Mouse (Mus musculus) adipocyte (in vitro differentiated cells): Measurements from ENCODE around the gene Sln.
A peak's percentile ranks its signal among the peaks of the same experiment; 100 is the strongest.

Experiments used
- DNase-seq: peaks from one replicate; pipeline ENCODE4 v3.0.0-alpha.2; 2016; ENCODE audit warnings: low spot score

The Sln gene

DNA sequence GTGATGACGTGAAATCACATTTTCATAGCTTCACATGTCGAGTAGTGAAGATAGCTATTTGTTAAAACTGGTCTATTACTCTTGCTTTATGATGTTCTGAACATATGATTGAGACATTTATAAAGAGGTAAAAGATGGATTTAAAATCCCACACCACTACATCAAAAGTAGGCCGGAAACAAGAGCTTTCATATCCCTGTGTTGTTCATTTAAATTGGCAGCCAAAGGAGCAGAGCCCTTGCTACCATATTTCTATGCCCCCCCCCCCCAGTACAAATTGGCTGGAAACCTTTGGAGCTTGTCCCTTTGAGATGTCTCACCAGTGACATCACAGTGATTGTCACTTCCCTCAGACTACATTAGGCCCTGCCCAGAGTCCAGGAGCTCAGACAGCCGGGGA is at the start of gene Sln:
Gene Sln (plus strand): TSS at position 301 of the 400 bp plus-strand sequence.
- DNase-seq: no peak

DNA sequence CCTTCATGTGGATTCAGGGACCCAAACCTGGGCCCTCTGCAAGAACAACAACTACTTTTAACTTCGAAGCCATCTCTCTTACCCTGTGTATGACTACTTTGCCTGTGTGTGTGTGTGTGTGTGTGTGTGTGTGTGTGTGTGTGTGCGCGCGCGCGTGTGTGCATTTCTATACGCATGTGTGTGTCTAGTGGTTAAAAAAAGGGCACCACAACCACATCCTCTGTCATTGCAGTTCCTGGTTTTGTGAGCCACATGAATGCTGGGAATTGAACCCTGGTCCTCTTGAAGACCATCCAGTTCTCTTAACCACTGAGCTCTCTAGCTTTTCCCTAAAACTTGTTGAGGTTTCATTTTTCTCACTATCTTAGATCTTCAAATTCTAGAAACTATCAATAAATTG is 47.0 kb upstream of the Sln start:
- DNase-seq: no peak

DNA sequence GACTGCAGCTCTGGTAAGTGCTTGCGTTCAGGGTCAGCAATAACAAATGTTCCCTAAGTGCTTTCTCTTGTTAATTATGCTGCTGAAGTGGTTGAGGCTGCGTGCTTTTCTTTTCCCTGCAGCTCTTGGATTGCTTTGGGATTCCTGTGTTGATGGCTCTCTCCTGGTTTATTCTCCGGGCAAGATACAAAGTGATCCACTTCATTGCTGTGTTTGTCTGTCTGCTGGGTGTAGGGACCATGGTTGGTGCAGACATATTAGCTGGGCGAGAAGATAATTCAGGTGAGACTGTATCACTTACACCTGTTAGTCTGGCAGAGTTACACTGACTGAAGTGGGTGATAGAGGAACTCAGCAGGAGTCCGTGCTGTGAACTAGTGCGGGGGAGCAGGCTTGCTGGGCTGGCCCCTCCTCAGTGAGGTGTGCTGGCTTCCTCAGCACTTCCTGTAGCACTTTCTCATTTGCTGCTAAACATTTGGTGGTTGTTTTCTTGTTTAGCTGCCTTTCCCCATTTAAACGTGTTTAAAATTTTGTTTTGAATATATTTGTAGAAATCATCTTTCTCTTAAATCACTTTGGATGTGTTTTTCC is 43.4 kb upstream of the Sln start:
- no peak for DNase-seq

DNA sequence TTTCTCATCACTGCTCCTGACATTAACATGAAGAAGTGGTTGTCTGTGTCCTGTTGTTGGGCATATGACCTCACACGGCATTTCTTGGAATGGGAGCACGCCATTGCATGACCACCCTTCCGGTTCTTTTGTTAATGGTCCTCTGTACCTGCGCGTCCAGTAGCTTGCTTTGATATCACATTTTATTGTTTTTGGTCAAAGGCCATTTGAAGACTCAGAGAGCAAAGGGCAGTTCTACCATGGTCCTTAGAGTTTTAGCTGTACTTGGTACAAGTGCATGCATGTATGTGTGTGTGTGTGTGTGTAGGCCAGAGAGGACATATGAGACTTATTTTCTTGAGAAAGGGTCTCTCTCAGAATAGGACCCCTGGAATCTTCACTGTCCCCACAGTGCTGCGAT is 36.5 kb upstream of the Sln start:
- DNase-seq: no peak

DNA sequence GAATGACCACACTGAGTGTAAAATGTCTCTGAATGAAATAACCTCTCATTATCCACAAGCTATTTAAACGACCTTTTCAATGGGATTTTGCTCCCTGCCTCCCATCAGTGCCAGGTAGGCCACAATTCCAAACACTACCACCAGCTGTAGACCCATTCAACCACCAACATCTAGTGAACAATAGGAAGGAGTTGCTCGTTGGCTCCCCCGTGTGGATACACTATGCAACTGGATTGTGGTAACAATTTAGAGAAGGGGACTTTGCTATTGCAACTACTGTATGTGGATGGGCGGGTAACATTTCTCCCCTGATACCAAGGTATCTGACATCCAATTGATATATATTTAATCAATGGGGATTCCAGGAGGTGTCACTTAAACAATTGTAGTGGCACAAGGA is 31.2 kb upstream of the Sln start:
- peak; percentile 39 for DNase-seq

DNA sequence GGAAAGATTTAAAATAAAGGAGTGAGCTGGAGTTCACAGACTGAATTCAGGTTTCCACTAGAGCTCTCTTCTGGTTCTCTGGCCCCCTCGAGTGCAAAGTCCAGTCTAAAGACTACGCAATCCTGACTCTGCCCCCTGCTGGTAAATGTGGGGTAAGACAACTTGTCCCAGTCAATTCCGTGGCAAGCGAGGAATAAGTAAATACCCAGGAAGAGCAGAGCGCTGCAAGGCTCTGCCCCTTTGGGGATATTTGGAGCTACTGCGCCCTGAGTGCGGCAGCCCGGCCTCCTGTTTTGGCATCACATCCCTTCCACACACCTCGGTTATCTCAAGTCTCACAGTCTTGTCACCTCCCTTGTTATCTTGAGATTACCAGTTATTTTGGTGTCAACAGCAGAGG is 24.6 kb upstream of the Sln start:
- DNase-seq: peak; percentile 3

DNA sequence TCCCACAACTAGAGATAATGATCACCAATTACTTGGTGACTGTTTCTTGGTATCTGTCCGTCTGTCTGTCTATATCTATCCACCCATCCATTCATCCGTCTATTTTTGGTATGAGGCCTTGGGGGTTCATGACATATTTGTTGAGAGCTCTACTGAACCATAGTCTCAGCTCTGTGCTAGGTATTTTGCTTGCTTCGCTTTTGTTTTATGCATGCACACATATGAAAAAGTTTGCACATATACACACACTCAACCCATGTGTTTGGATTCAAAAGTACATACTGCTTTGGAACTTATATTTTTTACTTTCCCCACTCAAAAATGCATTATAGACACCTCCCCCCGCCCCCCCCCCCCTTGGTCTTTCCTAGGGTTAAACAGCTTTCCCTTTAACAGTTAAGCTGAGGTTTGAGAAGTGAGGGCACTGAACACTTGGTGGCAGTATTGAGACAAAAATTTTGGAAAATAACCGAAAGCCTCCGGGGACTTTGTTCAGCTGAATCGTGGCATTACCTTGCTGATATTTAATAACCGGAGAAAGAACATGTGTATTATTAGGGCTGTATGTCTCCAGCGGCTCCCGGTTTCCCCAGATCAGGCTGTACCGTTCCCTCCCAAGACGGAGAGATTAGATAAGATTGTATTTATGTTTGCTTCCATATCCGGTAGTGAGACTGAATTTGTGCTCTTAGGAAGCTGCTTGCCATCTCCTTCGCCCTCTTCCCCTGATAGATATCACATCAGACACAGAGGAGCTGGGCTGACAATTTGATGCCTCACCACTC is 20.7 kb upstream of the Sln start:
- peak; percentile 45 for DNase-seq

DNA sequence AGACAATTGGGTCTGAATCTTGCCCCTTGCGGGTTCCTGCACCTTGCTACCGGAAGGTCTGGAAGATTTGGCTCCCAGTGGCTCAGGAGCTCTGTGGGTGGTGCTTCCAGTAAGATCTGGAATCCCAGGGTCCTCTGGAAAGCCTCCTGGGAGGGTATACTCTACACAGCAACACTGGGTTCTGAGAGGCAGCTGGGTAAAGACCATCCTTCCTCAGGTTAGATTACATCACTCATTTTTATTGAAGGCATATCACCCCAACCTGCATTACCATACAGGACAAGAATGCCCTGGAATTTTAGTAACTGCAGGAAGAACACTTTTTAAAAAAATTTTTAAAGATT is 20.1 kb upstream of the Sln start:
- no peak for DNase-seq

DNA sequence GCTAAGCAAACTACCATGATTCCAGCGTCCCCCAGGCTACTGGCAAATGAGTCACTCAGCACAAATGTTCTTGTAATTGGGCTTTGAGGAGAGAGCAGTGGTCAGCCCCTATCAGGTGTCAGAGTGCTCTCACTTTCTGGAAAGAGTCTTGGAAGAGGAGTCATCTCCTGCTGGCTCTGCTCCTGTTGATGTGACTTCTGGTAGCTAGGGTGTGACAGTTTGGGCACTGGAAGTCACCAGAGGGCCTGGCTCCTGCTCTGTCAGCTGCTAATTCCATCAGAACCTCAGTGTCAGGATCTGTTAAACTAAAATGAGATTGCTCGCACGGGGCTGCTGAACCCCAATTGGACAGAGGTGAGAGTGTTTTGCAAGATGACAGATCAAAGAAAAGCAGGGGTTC is 14.9 kb upstream of the Sln start:
- DNase-seq: no peak

DNA sequence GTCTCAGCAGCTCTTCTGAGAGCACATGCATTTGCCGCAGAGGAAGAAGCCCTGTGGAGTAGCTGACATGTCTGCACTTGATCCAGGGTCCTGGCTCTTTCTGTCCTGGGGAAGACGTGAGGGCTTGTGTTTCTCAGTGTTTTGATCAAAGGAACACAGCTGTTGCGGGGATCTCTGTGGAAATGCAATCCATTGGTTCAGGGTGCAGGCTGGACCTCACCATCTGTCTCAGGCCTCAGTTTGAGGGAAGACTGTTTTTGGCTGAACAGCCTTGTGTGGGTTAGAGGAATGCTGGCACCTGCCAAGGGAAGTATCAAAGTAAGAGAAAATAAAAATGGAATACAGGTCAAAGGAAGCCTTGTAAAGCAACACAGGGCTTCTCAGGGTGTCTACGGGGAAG is 14.0 kb upstream of the Sln start:
- no peak for DNase-seq

DNA sequence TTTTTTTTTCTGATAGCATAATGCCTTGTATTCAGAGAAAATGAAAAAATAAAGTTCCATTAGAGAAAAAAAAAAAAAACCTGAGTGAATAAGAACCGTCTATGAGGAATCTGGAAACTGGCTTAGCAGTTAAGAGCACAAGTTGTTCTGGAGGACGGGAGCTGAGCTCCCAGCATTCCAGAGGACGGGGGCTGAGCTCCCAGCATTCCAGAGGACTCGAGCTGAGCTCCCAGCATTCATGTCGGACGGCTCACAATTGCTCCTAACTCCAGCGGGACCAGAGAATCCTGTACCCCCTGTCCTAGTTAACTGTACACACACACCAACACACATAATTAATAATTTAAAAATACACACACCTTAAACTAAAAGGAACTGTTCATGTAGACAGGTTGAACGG is 11.1 kb upstream of the Sln start:
- DNase-seq: no peak

DNA sequence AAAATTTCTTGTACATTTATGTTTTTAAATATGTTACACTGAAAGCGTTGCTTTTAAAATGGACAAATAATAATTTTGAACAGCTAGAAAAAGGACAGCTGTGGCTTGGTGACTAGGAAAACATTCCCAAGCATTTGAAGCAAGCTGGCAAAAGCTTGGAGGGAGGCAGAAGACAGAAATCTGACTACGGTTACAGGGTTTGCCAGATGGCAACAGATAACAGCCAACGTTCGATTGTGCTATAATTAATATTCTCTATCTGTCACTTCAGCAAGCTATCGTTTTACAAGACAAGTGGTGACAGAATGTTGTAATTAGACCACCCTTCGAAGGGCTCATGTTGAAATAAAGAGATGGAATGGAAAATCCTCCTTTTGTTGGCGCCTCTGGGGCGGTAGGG is 1.4 kb upstream of the Sln start:
- DNase-seq: no peak

DNA sequence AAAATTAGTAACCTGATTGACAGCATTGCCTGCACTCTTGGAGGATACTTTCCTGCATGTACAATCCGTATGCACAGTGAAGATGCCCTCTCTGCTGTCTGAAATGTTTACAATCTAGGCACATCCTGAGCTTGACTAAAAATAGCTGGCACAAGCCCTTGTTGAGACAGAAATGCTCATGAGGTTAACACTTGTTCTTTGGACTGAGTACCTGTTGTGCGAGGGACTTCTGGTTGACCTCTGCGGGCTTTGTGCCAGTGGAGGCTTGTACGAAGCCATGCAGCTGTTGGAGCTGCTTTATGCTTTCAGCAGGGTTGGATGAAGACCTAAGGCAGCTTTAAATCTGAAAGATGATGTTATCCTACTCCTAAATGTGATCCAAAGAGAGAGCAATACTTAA is 2.2 kb downstream of the Sln start:
- DNase-seq: no peak

DNA sequence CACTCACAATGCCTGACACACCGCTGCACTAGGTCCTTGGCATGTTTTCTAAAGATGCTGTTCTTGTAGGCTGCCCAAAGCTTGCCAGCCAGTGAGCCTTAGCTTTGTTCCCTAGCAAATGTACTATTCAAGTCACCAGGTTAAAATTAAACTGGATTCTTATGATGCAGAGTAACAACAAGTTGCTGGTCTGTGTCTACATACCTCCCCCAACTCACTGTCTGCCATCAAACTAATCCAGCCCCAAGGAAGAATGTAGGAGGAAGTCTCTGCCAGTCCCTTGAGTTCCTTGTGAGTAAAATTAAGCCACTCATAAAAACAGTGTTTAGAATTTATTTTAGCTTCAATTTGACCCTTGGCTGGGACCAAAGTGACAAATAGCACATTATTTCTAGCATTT is 3.7 kb downstream of the Sln start:
- no peak for DNase-seq

DNA sequence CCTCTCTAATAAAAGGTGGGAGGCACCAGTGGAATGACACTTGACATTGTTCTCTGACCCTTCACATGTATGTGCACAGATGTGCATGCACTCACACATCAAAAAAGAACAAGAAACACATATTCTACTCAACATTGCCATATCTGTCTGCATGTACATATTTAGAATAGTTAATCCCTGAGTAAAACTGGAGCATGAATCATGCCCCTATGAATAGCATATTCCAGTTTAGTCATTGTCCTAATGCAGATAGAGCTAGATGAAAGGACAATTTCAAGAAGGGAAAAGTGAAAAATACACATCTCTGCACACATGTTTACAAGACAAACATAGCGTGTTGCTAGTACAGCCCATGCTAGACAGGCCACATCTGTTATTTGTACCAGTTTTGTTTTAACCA is 4.6 kb downstream of the Sln start:
- DNase-seq: no peak

DNA sequence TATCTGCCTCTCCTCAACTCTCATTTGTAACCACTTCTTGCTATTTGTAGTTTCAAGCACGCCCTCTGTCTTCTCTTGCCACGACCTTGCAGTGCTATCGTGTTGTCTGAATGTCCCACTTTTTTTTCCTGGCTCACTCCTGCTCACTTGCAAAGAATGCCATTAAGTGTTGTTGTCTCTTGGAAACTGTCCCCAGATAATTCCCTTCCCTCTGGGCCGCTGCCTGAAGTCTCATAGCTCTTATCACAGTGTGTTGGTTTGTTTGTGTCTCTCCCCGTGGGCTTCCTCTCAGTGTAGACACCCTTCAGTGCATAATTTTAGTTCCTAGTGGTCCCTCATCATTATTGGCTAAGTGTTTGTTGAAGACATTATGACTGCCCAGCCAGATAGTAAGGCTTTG is 7.9 kb downstream of the Sln start:
- DNase-seq: no peak

DNA sequence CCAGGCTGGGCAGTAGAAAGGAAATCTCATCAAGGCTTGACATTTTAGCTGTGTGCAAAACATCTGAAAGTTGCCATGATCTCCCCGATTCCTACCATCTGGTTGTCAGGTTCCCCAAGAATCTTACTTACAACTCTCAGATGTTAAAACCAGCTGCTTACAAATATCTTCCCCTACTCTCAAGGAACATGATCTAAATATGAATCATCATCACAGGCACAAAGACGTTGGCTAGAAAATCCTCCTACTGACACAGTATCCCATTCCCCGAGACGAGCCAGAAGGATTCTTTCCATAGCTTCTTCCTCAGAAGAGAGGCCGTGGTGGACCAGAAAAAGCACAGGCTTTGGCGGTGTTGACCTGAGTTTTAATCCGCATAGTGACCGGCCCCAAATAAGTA is 23.3 kb downstream of the Sln start:
- DNase-seq: no peak

DNA sequence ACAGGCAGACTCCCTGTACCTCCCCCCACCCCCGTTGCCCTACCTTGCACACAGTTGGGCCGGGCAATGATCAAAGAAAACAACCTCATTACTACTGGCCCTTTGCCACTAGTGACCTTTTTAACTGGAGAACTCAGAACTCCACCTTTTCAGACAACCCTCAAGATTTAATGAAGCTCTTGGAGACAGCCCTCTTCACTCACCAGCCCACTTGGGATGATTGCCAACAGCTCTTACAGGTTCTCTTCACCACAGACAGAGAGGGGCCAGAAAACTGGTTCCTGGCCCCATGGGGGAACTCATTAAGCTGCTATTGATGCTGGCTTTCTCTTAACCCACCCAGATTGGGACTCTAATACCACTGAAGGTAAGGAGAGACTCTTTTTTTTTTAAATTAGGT is 27.5 kb downstream of the Sln start:
- DNase-seq: no peak

DNA sequence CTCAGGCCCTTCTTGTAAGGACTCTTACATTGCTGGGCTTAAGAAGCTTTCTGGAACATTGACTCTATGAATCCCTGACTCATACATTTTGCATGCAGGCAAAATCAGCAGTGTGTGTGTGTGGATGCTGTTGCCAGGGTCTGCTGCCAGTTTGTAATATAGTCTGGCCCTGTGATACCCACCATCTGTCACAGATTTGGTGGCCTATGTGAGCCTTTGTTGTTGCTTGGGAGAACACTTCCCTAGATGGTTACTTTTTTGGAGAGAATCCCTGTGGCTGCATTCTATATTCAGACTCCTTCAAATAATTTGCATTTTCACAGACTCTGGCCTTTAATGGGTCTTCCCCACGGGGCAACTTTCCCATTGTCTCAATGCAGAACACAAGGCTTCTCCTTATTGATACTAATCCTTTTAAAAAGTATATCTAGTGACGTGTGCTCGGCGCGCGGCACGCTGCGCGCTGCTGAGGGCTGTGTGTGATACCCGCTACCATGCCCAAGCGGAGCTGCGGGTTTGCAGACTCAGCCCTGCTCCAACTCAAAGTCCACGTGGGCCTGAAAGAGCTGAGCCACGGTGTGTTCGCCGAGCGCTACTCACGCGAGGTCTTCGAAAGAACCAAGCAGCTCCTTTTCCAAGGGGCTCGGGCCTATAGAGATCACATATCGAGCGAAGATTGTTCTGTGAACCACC is 33.8 kb downstream of the Sln start:
- no peak for DNase-seq

DNA sequence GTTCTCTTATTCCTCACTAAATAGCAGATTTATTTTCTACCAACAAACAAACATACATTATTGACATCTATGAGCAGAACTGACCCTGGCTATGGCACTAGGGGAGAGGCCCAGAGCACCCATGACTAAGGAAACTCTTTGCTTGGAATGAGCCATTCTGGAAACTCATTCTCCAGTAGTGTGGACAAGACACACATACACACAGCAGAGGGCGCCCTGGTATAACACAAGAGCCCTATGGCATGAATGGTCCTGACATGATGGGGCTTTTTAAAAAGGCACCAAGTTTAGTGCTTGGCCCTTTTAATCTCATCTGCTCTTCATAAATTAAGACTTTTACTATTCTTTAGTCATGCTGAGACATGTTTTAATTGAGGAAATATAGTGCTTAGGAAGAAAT is 40.1 kb downstream of the Sln start:
- DNase-seq: peak; percentile 3

DNA sequence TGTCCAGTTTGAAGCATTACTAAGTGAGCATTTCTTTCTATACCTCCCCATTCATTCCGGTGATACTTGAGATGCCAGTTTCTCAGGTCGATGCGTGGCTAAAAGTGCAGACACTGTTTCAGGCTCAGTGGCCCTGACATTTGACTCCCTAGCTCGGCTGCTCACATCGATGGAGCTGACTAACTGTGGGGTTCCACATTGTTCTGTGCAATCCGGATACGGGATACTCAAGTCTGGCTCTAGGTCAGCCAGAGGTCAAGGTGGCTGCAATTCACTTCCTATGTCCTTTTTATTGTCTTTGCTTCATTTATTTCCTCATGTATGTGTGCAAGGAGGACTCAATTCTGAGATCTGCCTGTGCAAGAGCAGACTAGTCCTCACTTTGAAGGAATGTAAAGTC is 45.9 kb downstream of the Sln start:
- no peak for DNase-seq

DNA sequence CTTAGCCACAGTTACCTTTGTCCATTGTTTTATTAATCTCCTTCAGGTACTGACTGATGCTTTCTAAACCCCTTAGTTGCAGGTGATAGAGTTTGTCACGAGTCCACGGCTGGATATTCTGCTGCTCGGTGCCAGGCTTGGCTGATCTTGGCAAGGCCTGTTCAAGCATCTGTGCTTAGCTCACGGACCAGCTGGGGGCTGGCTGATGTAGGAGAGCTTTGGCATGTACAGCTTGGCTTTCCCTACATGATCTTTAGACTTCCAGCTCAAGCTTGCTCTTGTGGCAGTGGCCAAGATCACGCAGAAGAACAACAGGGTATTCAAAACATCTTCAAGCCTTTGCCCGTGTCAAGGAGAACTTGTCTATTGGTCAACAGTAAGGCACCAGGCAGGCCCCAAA is 49.9 kb downstream of the Sln start:
- DNase-seq: no peak

DNA sequence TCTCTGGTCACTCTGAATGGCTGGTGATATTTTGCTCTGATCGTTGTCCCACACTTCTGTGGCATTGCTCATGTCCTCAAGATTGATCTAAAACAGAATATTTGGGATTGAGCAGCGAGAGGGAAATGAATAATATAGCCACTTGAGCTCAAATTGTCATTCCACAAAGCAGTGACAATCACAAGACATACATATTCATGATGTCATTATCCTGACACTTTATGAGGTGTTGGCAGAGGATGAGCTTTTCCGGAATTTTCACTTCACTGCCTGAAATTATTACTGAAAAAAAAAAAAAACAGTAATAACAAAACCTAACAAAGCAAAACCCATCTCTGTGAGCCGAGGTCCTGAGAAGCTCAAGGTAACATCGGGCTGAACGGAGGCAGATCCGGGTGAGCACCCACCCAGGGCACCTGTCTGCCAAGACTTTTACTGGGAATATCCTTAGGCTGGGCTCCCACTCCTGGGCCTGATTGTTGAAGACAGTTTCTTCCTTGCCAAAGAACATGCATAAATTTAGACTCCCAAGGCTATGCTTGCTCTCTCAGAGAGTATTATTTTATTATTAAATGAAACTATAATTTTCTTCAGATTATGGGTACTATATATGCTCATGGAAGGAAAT is 53.4 kb downstream of the Sln start:
- DNase-seq: no peak
